In the genomic region with DNA sequence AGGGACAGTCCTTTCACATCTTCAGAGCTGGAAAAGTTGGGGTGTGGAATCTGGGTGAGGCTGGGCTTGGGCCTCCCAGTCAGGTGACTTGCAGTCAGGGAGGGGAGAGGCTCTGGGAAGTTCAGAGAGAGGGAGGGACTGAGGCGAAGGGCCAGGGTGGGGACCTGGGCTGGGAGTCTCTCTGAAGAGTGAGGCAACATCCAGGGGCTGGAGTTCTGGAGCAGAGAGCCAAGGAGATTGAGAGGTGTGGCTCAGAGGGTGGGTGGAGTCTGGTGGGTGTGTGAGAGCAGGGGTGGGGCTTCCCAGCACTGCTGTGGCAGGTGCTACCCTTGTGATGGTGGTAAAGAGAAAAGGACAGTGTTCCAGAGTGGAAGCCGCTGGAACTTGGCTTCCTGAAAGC, we compare ENCODE assay signal across 9 mouse cellular contexts. TPM values are rescaled to one million over a fixed set of nuclear protein-coding genes. Genes with fewer than 3 reads are reported as not detected.
DNase-seq lines count a peak whose midpoint lies in the region; ATAC-seq lines count a peak whose summit lies in the region.
"Had no signal": no experiment of that assay in that cellular context is flagged by ENCODE, and none has a peak within 500 bp of the region (broad histone marks: within the 10 kb centered on the region; RNA-seq: fewer than 3 reads in every experiment).

No protein-coding gene starts in this region.

- peaks cover 18% of the 10 kb centered on the region for H3K27me3 ChIP-seq in kidney, embryonic 16.5 days (ENCODE audit: insufficient read depth, low read length)
- peaks cover 37% of the 10 kb centered on the region for H3K27me3 ChIP-seq in limb, embryonic 12.5 days
- no peaks in the 10 kb centered on the region for H3K27me3 ChIP-seq in stomach, embryonic 15.5 days (replicated peaks)
- H3K27me3 ChIP-seq in midbrain, embryonic 16.5 days (ENCODE audit: control insufficient read depth, insufficient read depth, low read depth, low read length), result no peaks in the 10 kb centered on the region; the same call in 1 of the 2 replicates
- peaks cover 57% of the 10 kb centered on the region for H3K27me3 ChIP-seq in midbrain, embryonic 13.5 days

- H3K36me3 ChIP-seq in kidney, embryonic 16.5 days (ENCODE audit: insufficient read depth, low read length), result no peaks in the 10 kb centered on the region
- H3K36me3 ChIP-seq in limb, embryonic 12.5 days, result no peaks in the 10 kb centered on the region
- no peaks in the 10 kb centered on the region for H3K36me3 ChIP-seq in stomach, embryonic 15.5 days
- no peaks in the 10 kb centered on the region for H3K36me3 ChIP-seq in midbrain, embryonic 16.5 days (ENCODE audit: control insufficient read depth, insufficient read depth, low read length)
- H3K36me3 ChIP-seq in midbrain, embryonic 13.5 days, result no peaks in the 10 kb centered on the region
- H3K36me3 ChIP-seq: hindbrain, embryonic 15.5 days had no signal

- H3K27ac ChIP-seq in kidney, embryonic 16.5 days (ENCODE audit: low read length), result peak overlapping the region; percentile 36; the same call in 1 of the 2 replicates
- 0 out of 2 replicates have a peak overlapping the region, but pooled peaks have one; percentile 51 for H3K27ac ChIP-seq in limb, embryonic 12.5 days
- peak overlapping the region; percentile 85 for H3K27ac ChIP-seq in stomach, embryonic 15.5 days
- H3K27ac ChIP-seq in midbrain, embryonic 16.5 days (ENCODE audit: low read length), result no peak overlapping the region
- no peak overlapping the region for H3K27ac ChIP-seq in midbrain, embryonic 13.5 days
- H3K27ac ChIP-seq: hindbrain, embryonic 15.5 days had no signal

- 0 out of 2 replicates have a peak overlapping the region, but pooled peaks have one; percentile 20 for H3K9ac ChIP-seq in kidney, embryonic 16.5 days (replicated peaks; ENCODE audit: low read length)
- no peak overlapping the region for H3K9ac ChIP-seq in limb, embryonic 12.5 days (replicated peaks)
- H3K9ac ChIP-seq in stomach, embryonic 15.5 days, result no peak overlapping the region
- H3K9ac ChIP-seq in midbrain, embryonic 16.5 days (ENCODE audit: low read depth, low read length), result no peak overlapping the region
- H3K9ac ChIP-seq in midbrain, embryonic 13.5 days (replicated peaks), result no peak overlapping the region
- H3K9ac ChIP-seq: hindbrain, embryonic 15.5 days had no signal

- WGBS in kidney, embryonic 16.5 days, result 23% methylated on average over 2 of the region's 2 CpGs
- WGBS in limb, embryonic 12.5 days, result 21% methylated on average over 2 of the region's 2 CpGs
- 18% methylated on average over 2 of the region's 2 CpGs for WGBS in stomach, embryonic 15.5 days
- 33% methylated on average over 2 of the region's 2 CpGs for WGBS in midbrain, embryonic 16.5 days
- 29% methylated on average over 2 of the region's 2 CpGs for WGBS in midbrain, embryonic 13.5 days

- no peak for DNase-seq in kidney, postnatal 14 days
- DNase-seq in gastrocnemius, postnatal 14 days, result peak; percentile 83

- no peak overlapping the region for H3K4me3 ChIP-seq in kidney, embryonic 16.5 days (ENCODE audit: low read length)
- H3K4me3 ChIP-seq in limb, embryonic 12.5 days (replicated peaks), result no peak overlapping the region
- H3K4me3 ChIP-seq in stomach, embryonic 15.5 days (replicated peaks), result no peak overlapping the region
- no peak overlapping the region for H3K4me3 ChIP-seq in midbrain, embryonic 16.5 days (ENCODE audit: low read depth, low read length)
- no peak overlapping the region for H3K4me3 ChIP-seq in midbrain, embryonic 13.5 days (replicated peaks)
- H3K4me3 ChIP-seq: hindbrain, embryonic 15.5 days had no signal

- H3K4me1 ChIP-seq in kidney, embryonic 16.5 days (ENCODE audit: insufficient read depth, low read length), result peaks cover 66% of the 10 kb centered on the region
- peaks cover 67% of the 10 kb centered on the region for H3K4me1 ChIP-seq in limb, embryonic 12.5 days (replicated peaks)
- peaks cover 62% of the 10 kb centered on the region for H3K4me1 ChIP-seq in stomach, embryonic 15.5 days
- peaks cover 8% of the 10 kb centered on the region; the same call in 1 of the 2 replicates for H3K4me1 ChIP-seq in midbrain, embryonic 16.5 days (ENCODE audit: control insufficient read depth, insufficient read depth, low read length)
- H3K4me1 ChIP-seq in midbrain, embryonic 13.5 days (replicated peaks), result peaks cover 41% of the 10 kb centered on the region

- intact Hi-C loops in gastrocnemius, postnatal 14 days (cut with DNase I; ENCODE audit: low total_unique reads), result no loop called here

- H3K4me2 ChIP-seq in kidney, embryonic 16.5 days (replicated peaks; ENCODE audit: low read depth, low read length), result no peak overlapping the region
- no peak overlapping the region for H3K4me2 ChIP-seq in limb, embryonic 12.5 days
- no peak overlapping the region for H3K4me2 ChIP-seq in stomach, embryonic 15.5 days
- no peak overlapping the region for H3K4me2 ChIP-seq in midbrain, embryonic 16.5 days (ENCODE audit: low read length)
- H3K4me2 ChIP-seq in midbrain, embryonic 13.5 days (replicated peaks), result no peak overlapping the region
- H3K4me2 ChIP-seq: hindbrain, embryonic 15.5 days had no signal

- ATAC-seq in kidney, embryonic 16.5 days (ENCODE audit: low FRiP score, low TSS enrichment), result peak; percentile 76
- peak; percentile 50; the same call in 1 of the 2 replicates for ATAC-seq in limb, embryonic 12.5 days (ENCODE audit: insufficient number of reproducible peaks, insufficient read depth, low FRiP score, low TSS enrichment, low read depth)
- ATAC-seq in stomach, embryonic 15.5 days (ENCODE audit: insufficient read depth, low FRiP score, low read depth), result peak; percentile 85
- no peak for ATAC-seq in inflammation-experienced regulatory T-cells, adult 6 months
- ATAC-seq in midbrain, embryonic 16.5 days, result no peak
- ATAC-seq in midbrain, embryonic 13.5 days, result no peak

- H3K9me3 ChIP-seq in kidney, embryonic 16.5 days (ENCODE audit: low read length), result no peaks in the 10 kb centered on the region
- H3K9me3 ChIP-seq in limb, embryonic 12.5 days, result no peaks in the 10 kb centered on the region
- H3K9me3 ChIP-seq in stomach, embryonic 15.5 days, result no peaks in the 10 kb centered on the region
- H3K9me3 ChIP-seq in midbrain, embryonic 16.5 days (replicated peaks; ENCODE audit: control insufficient read depth, low read length, poor library complexity, severe bottlenecking), result no peaks in the 10 kb centered on the region
- no peaks in the 10 kb centered on the region for H3K9me3 ChIP-seq in midbrain, embryonic 13.5 days
- H3K9me3 ChIP-seq: hindbrain, embryonic 15.5 days had no signal

RNA-seq across cellular contexts. Expression of gene Socs3, which starts 35.7 kb away (rescaled TPM):
- 14.6 and 15.9 TPM in 2 replicates for polyA plus RNA-seq in kidney, embryonic 16.5 days (2015; fragmentation: Nextera tagmentation; extraction: Ambion mirVana)
- total RNA-seq in gastrocnemius, postnatal 14 days (2021), result 1 to 10 TPM; 2.9 to 3.7 TPM
- 14.9 and 16.4 TPM in 2 replicates for polyA plus RNA-seq in limb, embryonic 12.5 days (2016; fragmentation: Nextera tagmentation; extraction: Ambion mirVana)
- polyA plus RNA-seq in stomach, embryonic 15.5 days (2015; fragmentation: Nextera tagmentation; extraction: Ambion mirVana), result 16.0 and 18.5 TPM in 2 replicates
- polyA plus RNA-seq in inflammation-experienced regulatory T-cells, adult 6 months (2017; shearing (Covaris generic)), result 10 to 100 TPM; 21.7 to 47.4 (median 28.6) TPM
- 5.9 and 7.2 TPM in 2 replicates for polyA plus RNA-seq in midbrain, embryonic 16.5 days (2015; fragmentation: Nextera tagmentation; extraction: Ambion mirVana)
- polyA plus RNA-seq in midbrain, embryonic 13.5 days (2015; fragmentation: Nextera tagmentation; extraction: Ambion mirVana), result 8.3 and 9.3 TPM in 2 replicates

RNA-seq across cellular contexts. Expression of gene Pgs1, which starts 51.9 kb away (rescaled TPM):
- polyA plus RNA-seq in kidney, embryonic 16.5 days (2015; fragmentation: Nextera tagmentation; extraction: Ambion mirVana), result 37.5 and 41.8 TPM in 2 replicates
- 10 to 100 TPM; 15.6 to 17.1 TPM for total RNA-seq in gastrocnemius, postnatal 14 days (2021)
- 40.7 and 43.1 TPM in 2 replicates for polyA plus RNA-seq in limb, embryonic 12.5 days (2016; fragmentation: Nextera tagmentation; extraction: Ambion mirVana)
- polyA plus RNA-seq in stomach, embryonic 15.5 days (2015; fragmentation: Nextera tagmentation; extraction: Ambion mirVana), result 31.7 and 34.6 TPM in 2 replicates
- 10 to 100 TPM; 26.4 to 38.4 (median 36.7) TPM for polyA plus RNA-seq in inflammation-experienced regulatory T-cells, adult 6 months (2017; shearing (Covaris generic))
- polyA plus RNA-seq in midbrain, embryonic 16.5 days (2015; fragmentation: Nextera tagmentation; extraction: Ambion mirVana), result 61.2 and 62.1 TPM in 2 replicates
- polyA plus RNA-seq in midbrain, embryonic 13.5 days (2015; fragmentation: Nextera tagmentation; extraction: Ambion mirVana), result 46.0 and 50.8 TPM in 2 replicates

Comparison
In these comparisons a context has a peak if more than half of its experiments do, and no peak if none do; other contexts are left out.
1. ATAC-seq: peak in kidney, embryonic 16.5 days (single experiment), limb, embryonic 12.5 days (single experiment) and stomach, embryonic 15.5 days (single experiment); none in inflammation-experienced regulatory T-cells, adult 6 months (single experiment), midbrain, embryonic 16.5 days (single experiment) and midbrain, embryonic 13.5 days (single experiment).
2. H3K27ac ChIP-seq: peak in kidney, embryonic 16.5 days (single experiment), limb, embryonic 12.5 days (single experiment) and stomach, embryonic 15.5 days (single experiment); none in midbrain, embryonic 16.5 days (single experiment) and midbrain, embryonic 13.5 days (single experiment).